Mouse (Mus musculus): ENCODE results near the gene Prex1. TPM values are rescaled to one million over a fixed set of nuclear protein-coding genes. Genes with fewer than 3 reads are reported as not detected.

Gene Prex1
- total and polyA plus RNA-seq, 3 experiments, result 5.5 to 19.5 (median 18.5) TPM

DNA sequence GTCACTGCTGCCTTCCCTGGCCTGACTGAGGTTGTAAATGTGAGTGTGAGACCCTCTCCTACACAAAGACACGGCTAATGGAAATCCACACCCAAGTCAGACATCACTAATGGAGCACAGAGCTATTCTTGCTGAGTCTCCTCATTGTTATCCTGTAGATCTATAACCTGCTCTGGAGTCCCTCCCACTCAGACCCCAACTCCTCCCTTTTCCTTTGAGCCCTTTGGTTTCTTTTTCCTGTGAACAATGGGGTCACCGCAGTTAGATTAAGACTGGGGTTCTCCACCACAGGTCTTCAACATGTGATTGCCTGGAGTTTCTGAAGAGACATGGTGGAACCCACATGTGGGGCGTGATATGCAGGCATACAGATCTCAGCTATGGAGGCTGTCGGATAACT, 57.0 kb downstream of the Prex1 start:
- Histone ChIP-seq H3K9ac (ENCODE audit: insufficient read depth, low read depth) (no peak overlapping the region), H3K4me3 (replicated peaks in 1 of 3; ENCODE audit: low read depth in 2 of 3, low read length in 2 of 3, poor library complexity in 1 of 3) (no peak overlapping the region), H3K4me2 (ENCODE audit: insufficient read depth, low read depth, poor library complexity, severe bottlenecking) (no peak overlapping the region), H3K9me3 (replicated peaks; ENCODE audit: low read length) (no peaks in the 10 kb centered on the region), H3K4me1 (ENCODE audit: control insufficient read depth in 1 of 2, insufficient read depth in 2 of 2) (peaks cover 38 to 80% of the 10 kb centered on the region in 2 experiments), H3K36me3 (replicated peaks in 1 of 2; ENCODE audit: control insufficient read depth in 1 of 2, insufficient read depth in 1 of 2, low read length in 1 of 2) (peaks cover 0 to 19% of the 10 kb centered on the region in 2 experiments), H3K27me3 (replicated peaks) (no peaks in the 10 kb centered on the region), H3K79me2 (replicated peaks; ENCODE audit: control insufficient read depth, extremely low read depth, insufficient read depth, poor library complexity, severe bottlenecking) (no peaks in the 10 kb centered on the region), H3K27ac (ENCODE audit: insufficient read depth, low read depth) (no peak overlapping the region)
- TF ChIP-seq UBTF (IDR thresholded peaks at IDR 0.05; ENCODE audit: low read depth, low read length) (no peak), BHLHE40 (IDR thresholded peaks at IDR 0.05; ENCODE audit: low read depth, low read length) (no peak), ELF1 (IDR thresholded peaks at IDR 0.05; ENCODE audit: low read depth, low read length) (no peak), MXI1 (IDR thresholded peaks at IDR 0.05; ENCODE audit: low read depth, low read length) (no peak), USF2 (conservative IDR thresholded peaks at IDR 0.05; ENCODE audit: low read depth, low read length) (no peak), NELFE (IDR thresholded peaks at IDR 0.05; ENCODE audit: low read depth, low read length) (no peak), MAFK (IDR thresholded peaks at IDR 0.05; ENCODE audit: insufficient replicate concordance, low read length) (no peak), MYC (IDR thresholded peaks at IDR 0.05; ENCODE audit: low read depth, low read length) (no peak), RCOR1 (conservative IDR thresholded peaks at IDR 0.05; ENCODE audit: low read depth, low read length) (no peak), ETS1 (conservative IDR thresholded peaks at IDR 0.05; ENCODE audit: low read depth, low read length) (no peak), E2F4 (IDR thresholded peaks at IDR 0.05; ENCODE audit: insufficient replicate concordance, low read depth, low read length) (no peak), ZNF384 (IDR thresholded peaks at IDR 0.05; ENCODE audit: low read depth, low read length) (no peak), SIN3A (IDR thresholded peaks at IDR 0.05; ENCODE audit: low read length) (no peak), IRF4 (IDR thresholded peaks at IDR 0.05; ENCODE audit: low read depth, low read length) (no peak), CHD1 (IDR thresholded peaks at IDR 0.05; ENCODE audit: low read depth, low read length) (no peak), MAX (IDR thresholded peaks at IDR 0.05; ENCODE audit: low read length) (no peak), SMC3 (IDR thresholded peaks at IDR 0.05; ENCODE audit: low read depth, low read length) (no peak)
- in situ Hi-C loops (cut with MboI; ENCODE audit: low pct_ligation_motif_present, low pct_unique_long_range_greater_than_20kb, low sequenced_read_pairs), result no loop called here
- dilution Hi-C loops (cut with MboI; ENCODE audit: extremely low pct_ligation_motif_present, extremely low pct_unique_long_range_greater_than_20kb, low sequenced_read_pairs), result no loop called here
- DNase-seq (ENCODE audit: extremely low read depth), result no peak

DNA sequence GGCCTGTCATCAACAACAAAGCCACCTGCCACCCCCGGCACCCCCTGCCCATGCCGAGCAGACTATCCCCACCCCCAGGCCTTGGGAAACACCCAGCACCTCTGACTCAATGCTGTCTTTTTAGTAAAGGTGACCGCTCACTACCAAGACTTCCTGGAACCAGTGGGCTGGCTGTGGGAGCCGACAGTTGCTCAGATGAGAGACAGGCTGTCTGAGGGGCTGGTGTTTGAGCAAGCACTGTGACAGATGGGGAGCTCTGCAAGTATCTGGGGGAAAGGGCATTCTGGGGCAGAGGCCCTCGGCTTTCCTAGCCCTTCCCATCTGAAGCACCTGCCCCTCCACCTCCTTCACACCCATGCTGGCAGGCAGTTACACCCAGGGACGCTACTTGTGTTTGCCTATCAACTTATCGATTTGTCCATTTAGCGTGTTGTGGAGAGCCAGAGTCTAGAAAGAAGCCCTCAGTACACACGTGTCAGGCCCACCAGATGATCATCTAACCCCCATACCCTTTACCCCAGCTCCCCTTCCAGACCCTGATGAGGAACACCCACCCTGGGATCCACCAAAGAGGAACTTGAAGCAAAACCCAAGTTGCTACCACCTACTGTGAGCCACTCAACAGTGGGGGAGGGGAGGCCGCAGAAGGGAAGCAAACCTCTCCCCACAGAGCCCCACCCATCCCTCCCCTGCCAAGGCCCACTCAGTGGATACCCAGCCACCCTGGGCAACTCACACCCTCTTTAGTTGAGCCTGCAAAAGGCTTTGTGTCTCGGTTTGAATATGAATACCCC, 57.7 kb downstream of the Prex1 start:
- H3K36me3 ChIP-seq (replicated peaks in 1 of 2; ENCODE audit: control insufficient read depth in 1 of 2, insufficient read depth in 1 of 2, low read length in 1 of 2), result peaks cover 0 to 18% of the 10 kb centered on the region in 2 experiments
- H3K79me2 ChIP-seq (replicated peaks; ENCODE audit: control insufficient read depth, extremely low read depth, insufficient read depth, poor library complexity, severe bottlenecking), result no peaks in the 10 kb centered on the region
- H3K9me3 ChIP-seq (replicated peaks; ENCODE audit: low read length), result no peaks in the 10 kb centered on the region
- DNase-seq (ENCODE audit: extremely low read depth), result no peak
- in situ Hi-C loops (cut with MboI; ENCODE audit: low pct_ligation_motif_present, low pct_unique_long_range_greater_than_20kb, low sequenced_read_pairs), result no loop called here
- H3K9ac ChIP-seq (ENCODE audit: insufficient read depth, low read depth), result no peak overlapping the region
- TF ChIP-seq TCF12 (IDR thresholded peaks at IDR 0.05; ENCODE audit: low read depth, low read length) (no peak), CHD2 (IDR thresholded peaks at IDR 0.05; ENCODE audit: low read length) (peak; percentile 38; the same call in 1 of the 2 replicates), ETS1 (conservative IDR thresholded peaks at IDR 0.05; ENCODE audit: low read depth, low read length) (0 out of 2 replicates have a peak, but pooled peaks have one; percentile 15)
- no peak overlapping the region for H3K4me3 ChIP-seq (replicated peaks in 1 of 3; ENCODE audit: low read depth in 2 of 3, low read length in 2 of 3, poor library complexity in 1 of 3)
- H3K27ac ChIP-seq (ENCODE audit: insufficient read depth, low read depth), result no peak overlapping the region
- peaks cover 45 to 87% of the 10 kb centered on the region in 2 experiments for H3K4me1 ChIP-seq (ENCODE audit: control insufficient read depth in 1 of 2, insufficient read depth in 2 of 2)
- dilution Hi-C loops (cut with MboI; ENCODE audit: extremely low pct_ligation_motif_present, extremely low pct_unique_long_range_greater_than_20kb, low sequenced_read_pairs), result no loop called here
- H3K27me3 ChIP-seq (replicated peaks), result no peaks in the 10 kb centered on the region
- H3K4me2 ChIP-seq (ENCODE audit: insufficient read depth, low read depth, poor library complexity, severe bottlenecking), result no peak overlapping the region
